Mouse (Mus musculus) heart, embryonic 13.5 days (tissue): Measurements from ENCODE around the gene Brms1l. TPM values are rescaled to one million over a fixed set of nuclear protein-coding genes. Genes with fewer than 3 reads are reported as not detected.

Source experiments
- ATAC-seq: fragments of 200-750 bp; cut with Nextera tagmentation; 2 replicates; pipeline ENCODE4 v1.8.0; 2017; ENCODE audit warnings: moderate TSS enrichment; ENCODE audit not compliant: insufficient number of reproducible peaks, low FRiP score, low TSS enrichment; ENCODE audit errors: extremely low read depth
- H3K27ac ChIP-seq: fragments of 300-500 bp; sonication (generic); replicated peaks from 2 replicates; pipeline ENCODE4 v1.5.1; 2015; ENCODE audit warnings: moderate library complexity, mild to moderate bottlenecking, inconsistent platforms
- H3K27me3 ChIP-seq: fragments of 300-500 bp; sonication (generic); replicated peaks from 2 replicates; pipeline ENCODE4 v1.6.1; 2015; ENCODE audit warnings: mild to moderate bottlenecking, inconsistent platforms
- H3K36me3 ChIP-seq: fragments of 300-500 bp; sonication (generic); 2 replicates; pipeline ENCODE4 v1.6.1; 2015; ENCODE audit warnings: mild to moderate bottlenecking, inconsistent platforms
- H3K4me1 ChIP-seq: fragments of 300-500 bp; sonication (generic); 2 replicates; pipeline ENCODE4 v1.6.1; 2015; ENCODE audit warnings: inconsistent platforms
- H3K4me2 ChIP-seq: fragments of 300-500 bp; sonication (generic); 2 replicates; pipeline ENCODE4 v1.6.1; 2015; ENCODE audit warnings: inconsistent platforms, mild to moderate bottlenecking, moderate library complexity
- H3K4me3 ChIP-seq: fragments of 300-500 bp; sonication (generic); 2 replicates; pipeline ENCODE4 v1.5.1; 2015; ENCODE audit warnings: moderate library complexity, mild to moderate bottlenecking, inconsistent platforms
- H3K9ac ChIP-seq: fragments of 300-500 bp; sonication (generic); 2 replicates; pipeline ENCODE4 v1.6.1; 2015; ENCODE audit warnings: inconsistent platforms, mild to moderate bottlenecking, moderate library complexity
- H3K9me3 ChIP-seq: fragments of 300-500 bp; sonication (generic); 2 replicates; pipeline ENCODE4 v1.6.1; 2016; ENCODE audit warnings: inconsistent platforms
- WGBS: fragments of 180-500 bp; shearing (Covaris S2); methylation state at CpG from one replicate; pipeline ENCODE4 v1.1.7; 2015; ENCODE audit warnings: mixed read lengths; 5-methylcytosine and 5-hydroxymethylcytosine counted together
- polyA plus RNA-seq: library from polyadenylated mRNA; unstranded; fragments of >200 nt; fragmentation: Nextera tagmentation; extraction: Ambion mirVana; gene quantifications from 2 replicates; pipeline ENCODE4 v1.2.1, GENCODE M21; 2015

The Brms1l gene
- polyA plus RNA-seq, 1 experiment from 2014 or later, result 26.3 TPM

DNA sequence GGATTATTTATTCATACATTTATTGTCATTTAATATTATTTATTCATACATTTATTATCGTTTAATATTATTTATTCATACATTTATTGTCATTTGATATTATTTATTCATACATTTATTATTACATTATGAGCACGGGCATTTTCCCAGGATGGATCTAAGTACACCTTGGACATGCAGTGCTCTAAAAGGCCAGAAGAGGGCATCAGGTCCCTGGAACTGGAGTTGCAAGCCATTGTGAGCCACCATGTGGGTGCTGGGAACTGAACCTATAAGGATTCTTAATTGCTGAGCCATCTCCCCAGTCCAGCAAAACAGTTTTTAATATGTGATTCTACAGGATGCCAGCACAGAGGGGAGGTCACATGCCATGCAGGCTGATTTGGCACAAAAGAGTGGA, 10.6 kb upstream of the Brms1l start:
- Histone ChIP-seq H3K27me3 (no peaks in the 10 kb centered on the region), H3K9ac (no peak overlapping the region), H3K4me1 (peaks cover 4% of the 10 kb centered on the region; the same call in 1 of the 2 replicates), H3K9me3 (no peaks in the 10 kb centered on the region), H3K27ac (no peak overlapping the region), H3K4me2 (no peak overlapping the region), H3K4me3 (no peak overlapping the region), H3K36me3 (no peaks in the 10 kb centered on the region)
- WGBS, result 77% methylated on average over 2 of the region's 2 CpGs
- ATAC-seq, result no peak

DNA sequence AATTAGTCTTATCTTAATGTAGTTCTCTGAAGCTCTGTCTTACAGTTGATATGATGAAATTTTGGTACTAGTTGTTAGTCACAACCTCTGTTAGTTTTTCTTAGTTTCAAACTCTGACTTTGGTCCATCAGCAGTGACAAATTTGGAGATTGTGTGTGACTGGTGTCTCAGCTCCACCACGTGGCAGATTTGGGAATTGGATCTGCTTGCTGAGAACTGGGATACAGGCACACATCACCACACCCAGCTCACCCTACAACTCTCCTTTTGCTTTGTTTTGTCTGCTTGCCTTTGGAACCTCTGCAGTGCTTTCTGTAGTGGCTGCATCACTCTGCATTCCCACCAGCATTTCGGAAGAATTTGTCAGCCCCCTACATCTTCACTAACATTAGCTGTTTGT, 5.0 kb upstream of the Brms1l start:
- no peak for ATAC-seq
- Histone ChIP-seq H3K4me1 (no peaks in the 10 kb centered on the region), H3K9ac (no peak overlapping the region), H3K4me2 (no peak overlapping the region), H3K36me3 (no peaks in the 10 kb centered on the region), H3K27me3 (no peaks in the 10 kb centered on the region), H3K4me3 (no peak overlapping the region), H3K9me3 (no peaks in the 10 kb centered on the region), H3K27ac (no peak overlapping the region)
- WGBS, result 12% methylated on average over 2 of the region's 2 CpGs

DNA sequence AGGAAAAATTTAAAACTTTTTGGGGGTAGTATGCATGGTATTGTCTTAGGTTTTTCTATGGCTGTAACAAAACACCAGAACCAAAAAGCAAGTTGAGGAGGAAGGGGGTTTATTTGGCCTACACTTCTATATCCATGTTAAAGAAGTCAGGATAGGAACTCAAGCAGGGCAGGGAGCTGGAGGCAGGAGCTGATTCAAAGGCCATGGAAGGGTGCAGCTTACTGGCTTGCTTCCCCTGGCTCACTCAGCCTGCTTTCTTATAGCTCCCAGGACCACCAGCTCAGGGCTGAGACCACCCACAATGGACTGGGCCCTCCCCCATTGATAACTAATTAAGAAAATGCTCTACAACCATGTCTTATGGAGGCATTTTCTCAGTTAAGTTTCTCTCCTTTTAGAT, 3.2 kb upstream of the Brms1l start:
- Histone ChIP-seq H3K4me3 (no peak overlapping the region), H3K4me1 (peaks cover 12% of the 10 kb centered on the region), H3K27me3 (no peaks in the 10 kb centered on the region), H3K4me2 (no peak overlapping the region), H3K9me3 (no peaks in the 10 kb centered on the region), H3K9ac (no peak overlapping the region), H3K36me3 (no peaks in the 10 kb centered on the region), H3K27ac (no peak overlapping the region)
- ATAC-seq, result no peak

DNA sequence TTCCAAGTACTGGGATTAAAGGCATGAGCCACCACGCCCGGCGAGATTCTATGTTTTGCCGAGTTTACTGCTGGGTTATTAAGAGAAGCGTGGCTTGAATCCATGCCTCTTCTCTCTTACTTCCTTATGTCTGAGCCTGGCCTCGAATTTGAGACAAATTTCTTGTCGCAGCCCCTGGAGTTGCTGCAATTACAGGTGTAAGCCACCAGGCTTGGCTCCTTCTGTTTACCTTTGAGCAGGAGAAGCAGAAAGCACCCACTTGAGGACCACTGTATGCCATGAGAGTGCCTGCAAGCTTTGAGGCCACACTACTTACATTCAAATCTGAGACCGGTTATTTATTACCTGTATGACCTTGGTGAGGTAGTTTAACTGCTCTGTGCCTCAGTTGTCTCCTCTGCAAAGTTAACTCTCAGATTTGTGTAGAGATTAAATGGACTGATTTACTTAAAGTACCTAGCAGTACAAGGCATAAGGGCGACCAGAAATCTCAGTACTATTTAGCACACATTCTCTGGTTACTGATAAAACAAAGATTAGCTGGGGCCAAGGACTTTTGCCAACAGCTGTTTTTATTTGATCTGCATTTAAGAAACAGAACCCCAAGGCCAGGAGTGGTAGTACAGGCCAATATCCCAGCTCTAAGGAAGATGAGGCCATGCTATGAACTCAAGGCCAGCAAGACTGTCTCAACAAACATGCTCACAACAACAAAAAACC, 2.1 kb upstream of the Brms1l start:
- ATAC-seq, result no peak
- WGBS, result 51% methylated on average over 9 of the region's 9 CpGs
- Histone ChIP-seq H3K36me3 (0 out of 2 replicates have a peak, but pooled peaks cover 2% of the 10 kb centered on the region), H3K4me3 (no peak overlapping the region), H3K9me3 (no peaks in the 10 kb centered on the region), H3K4me2 (no peak overlapping the region), H3K9ac (no peak overlapping the region), H3K27me3 (no peaks in the 10 kb centered on the region), H3K4me1 (peaks cover 15% of the 10 kb centered on the region), H3K27ac (no peak overlapping the region)

DNA sequence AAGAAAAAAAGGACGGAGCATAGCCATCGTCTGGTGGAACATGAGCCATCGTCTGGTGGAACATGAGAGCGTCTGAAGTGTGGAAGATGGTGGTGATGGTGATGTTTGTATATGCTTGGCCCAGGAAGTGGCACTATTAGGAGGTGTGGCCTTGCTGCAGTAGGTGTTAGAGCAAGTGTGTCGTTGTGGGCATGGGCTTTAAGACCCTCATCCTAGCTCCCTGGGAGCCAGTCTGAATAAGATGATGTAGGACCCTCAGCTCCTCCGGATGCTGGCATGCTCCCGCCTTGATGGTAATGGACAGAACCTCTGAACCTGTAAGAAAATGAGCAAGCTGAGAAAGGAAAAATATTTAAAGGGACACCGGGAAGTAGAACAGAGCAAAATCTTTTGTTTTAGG, 1.2 kb upstream of the Brms1l start:
- ATAC-seq, result no peak
- Histone ChIP-seq H3K4me1 (peaks cover 15% of the 10 kb centered on the region), H3K4me3 (no peak overlapping the region), H3K4me2 (no peak overlapping the region), H3K27me3 (no peaks in the 10 kb centered on the region), H3K27ac (no peak overlapping the region), H3K36me3 (peaks cover 2% of the 10 kb centered on the region; the same call in 1 of the 2 replicates), H3K9me3 (no peaks in the 10 kb centered on the region), H3K9ac (no peak overlapping the region)
- 76% methylated on average over 8 of the region's 8 CpGs for WGBS

DNA sequence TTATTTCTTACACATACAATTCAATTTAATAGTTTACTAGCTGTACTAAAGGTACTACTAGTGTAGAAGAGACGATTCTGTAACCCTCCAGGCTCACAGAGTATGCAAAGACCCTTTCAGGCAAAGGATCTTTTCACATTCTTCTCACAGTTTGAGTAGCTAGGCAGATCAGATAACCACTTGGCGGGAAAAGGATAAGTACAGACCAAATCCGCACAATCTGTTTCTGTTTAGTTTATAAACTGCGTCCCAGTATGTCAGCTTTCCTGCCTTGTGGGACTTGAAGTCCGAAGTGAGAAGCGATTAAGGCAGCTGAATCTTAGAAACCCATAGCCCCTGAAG, 296 bp upstream of the Brms1l start:
- H3K4me2 ChIP-seq, result peak overlapping the region; percentile 83
- H3K27me3 ChIP-seq, result no peaks in the 10 kb centered on the region
- no peak; the same call in 1 of the 2 replicates for ATAC-seq
- H3K36me3 ChIP-seq, result peaks cover 6% of the 10 kb centered on the region; the same call in 1 of the 2 replicates
- H3K4me3 ChIP-seq, result peak overlapping the region; percentile 88
- H3K4me1 ChIP-seq, result peaks cover 15% of the 10 kb centered on the region
- peak overlapping the region; percentile 62; the same call in 1 of the 2 replicates for H3K27ac ChIP-seq
- peak overlapping the region; percentile 91 for H3K9ac ChIP-seq
- WGBS, result under 1% methylated on average over 6 of the region's 6 CpGs
- H3K9me3 ChIP-seq, result no peaks in the 10 kb centered on the region

DNA sequence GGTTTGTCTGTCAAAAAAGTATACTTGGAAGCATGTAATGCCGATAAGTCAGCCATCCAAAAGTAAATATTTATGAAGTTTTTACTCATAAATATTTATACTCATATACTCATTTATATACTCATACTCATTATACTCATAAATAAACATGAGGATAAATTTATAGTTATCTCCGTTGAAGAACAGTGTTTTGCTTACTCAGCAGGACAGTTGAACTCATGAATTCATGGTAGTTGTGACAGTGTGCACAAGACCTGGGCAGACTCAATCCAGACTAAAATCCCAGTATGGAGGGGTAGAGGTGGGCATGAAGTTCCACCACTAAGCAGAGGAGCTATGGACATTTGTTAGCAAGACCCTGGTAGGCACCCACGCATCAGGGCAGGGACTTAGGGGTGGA, 1.4 kb downstream of the Brms1l start:
- no peaks in the 10 kb centered on the region for H3K27me3 ChIP-seq
- H3K9me3 ChIP-seq, result no peaks in the 10 kb centered on the region
- peaks cover 15% of the 10 kb centered on the region for H3K4me1 ChIP-seq
- WGBS, result 81% methylated on average over 3 of the region's 3 CpGs
- peaks cover 18% of the 10 kb centered on the region for H3K36me3 ChIP-seq
- H3K9ac ChIP-seq, result peak overlapping the region; percentile 91; the same call in 1 of the 2 replicates
- peak overlapping the region; percentile 88 for H3K4me3 ChIP-seq
- H3K27ac ChIP-seq, result no peak overlapping the region
- H3K4me2 ChIP-seq, result peak overlapping the region; percentile 83
- ATAC-seq, result no peak

DNA sequence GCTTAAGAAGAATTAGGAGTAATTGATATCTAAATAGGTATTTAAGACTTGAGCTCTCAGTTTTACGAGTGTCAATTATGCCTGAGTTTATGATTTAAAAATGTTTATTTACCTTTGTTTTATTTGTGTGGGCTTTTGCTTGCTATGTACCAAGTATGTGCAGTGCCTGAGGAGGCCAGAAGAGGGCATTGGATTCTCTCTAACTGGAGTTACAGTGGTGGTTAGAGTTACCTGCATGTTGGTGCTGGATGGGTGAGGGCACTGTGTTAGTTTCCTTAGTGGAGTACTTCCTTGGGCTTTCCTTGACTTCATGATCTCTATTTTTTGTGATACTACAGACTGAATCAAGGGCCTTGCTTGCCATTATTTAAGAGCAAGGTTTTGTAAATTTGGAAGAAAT, 10.6 kb downstream of the Brms1l start:
- no peak overlapping the region for H3K4me3 ChIP-seq
- no peaks in the 10 kb centered on the region for H3K27me3 ChIP-seq
- peaks cover 70% of the 10 kb centered on the region for H3K36me3 ChIP-seq
- no peak for ATAC-seq
- WGBS, result 76% methylated on average over 1 of the region's 1 CpGs
- H3K4me1 ChIP-seq, result no peaks in the 10 kb centered on the region
- no peak overlapping the region for H3K4me2 ChIP-seq
- no peak overlapping the region for H3K27ac ChIP-seq
- no peak overlapping the region for H3K9ac ChIP-seq
- no peaks in the 10 kb centered on the region for H3K9me3 ChIP-seq

DNA sequence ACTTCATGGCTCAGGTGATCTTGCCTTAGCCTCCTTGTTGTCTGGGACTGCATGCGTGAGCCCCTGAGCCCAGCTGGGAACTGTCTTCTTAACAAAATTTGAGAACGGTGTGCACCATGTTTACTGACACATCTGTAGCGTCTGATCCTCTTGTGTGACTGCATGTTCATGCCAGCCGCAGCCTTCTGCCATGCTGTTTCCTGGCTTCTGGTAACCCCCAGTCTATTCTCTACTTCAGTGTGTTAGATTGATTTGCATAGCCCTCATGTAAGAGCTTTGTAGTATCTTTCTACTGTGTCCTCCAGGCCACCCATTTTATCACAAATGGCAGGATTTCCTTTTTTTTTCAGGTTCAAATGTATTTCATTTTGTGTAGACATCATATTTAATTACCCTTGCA, 11.7 kb downstream of the Brms1l start:
- 93% methylated on average over 4 of the region's 4 CpGs for WGBS
- Histone ChIP-seq H3K4me3 (no peak overlapping the region), H3K9ac (no peak overlapping the region), H3K27me3 (no peaks in the 10 kb centered on the region), H3K9me3 (no peaks in the 10 kb centered on the region), H3K4me2 (no peak overlapping the region), H3K4me1 (no peaks in the 10 kb centered on the region), H3K36me3 (peaks cover 62% of the 10 kb centered on the region), H3K27ac (no peak overlapping the region)
- no peak for ATAC-seq

DNA sequence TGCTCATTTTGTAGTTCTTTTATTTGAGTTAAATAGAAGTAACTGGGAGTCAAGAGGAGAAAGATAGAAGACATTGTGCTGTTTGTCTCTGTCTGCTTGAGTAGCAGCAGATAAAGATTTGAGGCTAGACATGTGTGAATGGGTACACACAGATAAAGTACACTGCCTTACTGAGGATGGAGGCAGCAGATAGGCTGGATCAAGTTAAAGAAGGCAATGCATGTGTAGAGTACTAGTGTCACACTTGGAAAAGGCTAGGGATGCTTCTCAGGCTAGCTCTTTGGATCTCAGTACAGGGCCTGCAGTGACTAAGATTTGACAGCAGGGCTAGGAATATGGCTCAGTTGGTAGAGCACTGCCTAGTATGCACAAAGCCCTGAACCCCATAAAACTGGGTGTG, 14.5 kb downstream of the Brms1l start:
- H3K27ac ChIP-seq, result no peak overlapping the region
- H3K4me2 ChIP-seq, result no peak overlapping the region
- H3K9ac ChIP-seq, result no peak overlapping the region
- no peaks in the 10 kb centered on the region for H3K27me3 ChIP-seq
- peaks cover 59% of the 10 kb centered on the region for H3K36me3 ChIP-seq
- no peak overlapping the region for H3K4me3 ChIP-seq
- no peak for ATAC-seq
- H3K4me1 ChIP-seq, result no peaks in the 10 kb centered on the region
- H3K9me3 ChIP-seq, result peaks cover 2% of the 10 kb centered on the region; the same call in 1 of the 2 replicates

DNA sequence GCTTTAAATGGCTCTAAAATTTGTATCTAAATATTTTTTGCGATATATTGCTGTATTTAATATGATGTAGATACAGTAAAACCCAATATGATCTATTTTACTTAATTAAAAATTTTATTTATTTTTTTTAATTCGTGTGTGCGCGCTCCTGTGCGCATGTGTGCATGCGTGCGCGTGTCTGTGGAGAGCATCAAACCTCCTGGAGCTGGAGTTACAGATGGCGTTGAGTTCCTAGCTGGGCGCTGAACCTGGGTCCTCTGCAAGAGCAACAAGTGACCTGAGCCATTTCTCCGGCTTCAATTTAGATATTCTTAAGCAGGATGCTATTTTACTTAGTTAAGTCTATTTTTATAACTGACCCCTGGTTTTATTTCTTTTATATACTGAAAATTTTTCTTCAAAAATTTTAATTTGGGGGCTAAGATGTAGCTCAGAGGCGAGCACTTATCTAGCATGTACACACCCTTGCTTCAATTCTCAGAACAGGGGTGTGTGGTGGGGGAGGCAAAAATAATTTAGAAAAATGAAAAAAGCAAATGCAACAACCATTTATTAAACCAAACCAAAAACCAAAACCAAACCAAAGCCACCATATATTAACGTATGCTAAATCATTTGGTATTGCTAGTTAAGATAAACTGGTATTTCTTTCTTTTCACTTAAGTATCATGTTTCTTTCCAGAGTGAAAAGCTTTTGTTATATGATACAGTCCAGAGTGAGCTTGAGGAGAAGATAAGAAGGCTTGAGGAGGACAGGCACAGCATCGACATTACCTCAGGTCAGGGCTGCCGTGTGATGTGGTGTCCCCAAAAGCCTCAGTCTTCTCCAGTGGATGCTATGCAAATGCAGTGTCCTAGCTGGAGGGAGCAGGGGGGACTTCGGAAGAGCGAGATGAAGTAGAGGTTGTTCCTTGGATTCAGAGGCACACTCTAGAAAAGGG, 23.6 kb downstream of the Brms1l start:
- Histone ChIP-seq H3K9me3 (peaks cover 14% of the 10 kb centered on the region), H3K36me3 (peaks cover 80% of the 10 kb centered on the region)

More for the DNA sequence above, 23.6 kb downstream of the Brms1l start:
- ATAC-seq, result no peak
- no peak overlapping the region for H3K4me2 ChIP-seq
- H3K27me3 ChIP-seq, result no peaks in the 10 kb centered on the region
- H3K9ac ChIP-seq, result no peak overlapping the region
- H3K4me3 ChIP-seq, result no peak overlapping the region
- H3K4me1 ChIP-seq, result no peaks in the 10 kb centered on the region
- no peak overlapping the region for H3K27ac ChIP-seq
- 83% methylated on average over 17 of the region's 17 CpGs for WGBS
